Mouse (Mus musculus): Measurements from ENCODE around the gene Ifne. TPM values are rescaled to one million over a fixed set of nuclear protein-coding genes. Genes with fewer than 3 reads are reported as not detected.

The Ifne gene
- polyA plus RNA-seq, 1 experiment from 2014 or later, result not detected

GRCm38 (mm10) chr4:88867366-88867925, 12.6 kb downstream of the Ifne start:
- peak overlapping the region; percentile 93 for H3K4me2 ChIP-seq (ENCODE audit: low read length)
- H3K4me3 ChIP-seq (ENCODE audit: control insufficient read depth in 1 of 2, insufficient read depth in 1 of 2, low read depth in 1 of 2, low read length in 2 of 2), result peak overlapping the region; percentile 55 to 57
- no peaks in the 10 kb centered on the region for H3K36me3 ChIP-seq (ENCODE audit: control insufficient read depth, insufficient read depth, low read length)
- under 1% methylated on average over 8 of the region's 8 CpGs for WGBS
- no peak overlapping the region for H3K27ac ChIP-seq (replicated peaks in 1 of 2; ENCODE audit: control insufficient read depth in 1 of 2, insufficient read depth in 1 of 2, low read depth in 2 of 2, low read length in 2 of 2)
- ATAC-seq (ENCODE audit: insufficient number of reproducible peaks, insufficient read depth, low FRiP score, low read depth), result peak; percentile 13; the same call in 1 of the 2 replicates
- H3K9me3 ChIP-seq (ENCODE audit: control insufficient read depth, low read length), result no peaks in the 10 kb centered on the region
- H3K4me1 ChIP-seq (ENCODE audit: control insufficient read depth in 2 of 2, insufficient read depth in 2 of 2, low read length in 2 of 2), result no peaks in the 10 kb centered on the region; a peak in 1 of 4 replicates
- H3K9ac ChIP-seq (ENCODE audit: low read length), result peak overlapping the region; percentile 72
- H3K27me3 ChIP-seq (ENCODE audit: control insufficient read depth, insufficient read depth, low read length), result peaks cover 17% of the 10 kb centered on the region

- no peak overlapping the region for H3K9ac ChIP-seq (ENCODE audit: low read length)
- no peak for ATAC-seq (ENCODE audit: insufficient number of reproducible peaks, insufficient read depth, low FRiP score, low read depth)
- H3K4me2 ChIP-seq (ENCODE audit: low read length), result no peak overlapping the region
- H3K27ac ChIP-seq (replicated peaks in 1 of 2; ENCODE audit: control insufficient read depth in 1 of 2, insufficient read depth in 1 of 2, low read depth in 2 of 2, low read length in 2 of 2), result no peak overlapping the region
- no peaks in the 10 kb centered on the region for H3K9me3 ChIP-seq (ENCODE audit: control insufficient read depth, low read length)
- H3K4me1 ChIP-seq (ENCODE audit: control insufficient read depth in 2 of 2, insufficient read depth in 2 of 2, low read length in 2 of 2), result no peaks in the 10 kb centered on the region; a peak in 1 of 4 replicates
- 44% methylated on average over 6 of the region's 6 CpGs for WGBS
- H3K4me3 ChIP-seq (ENCODE audit: control insufficient read depth in 1 of 2, insufficient read depth in 1 of 2, low read depth in 1 of 2, low read length in 2 of 2), result no peak overlapping the region
- peaks cover 17% of the 10 kb centered on the region for H3K27me3 ChIP-seq (ENCODE audit: control insufficient read depth, insufficient read depth, low read length)
- no peaks in the 10 kb centered on the region for H3K36me3 ChIP-seq (ENCODE audit: control insufficient read depth, insufficient read depth, low read length)
Measured at GRCm38 (mm10) chr4:88865011-88865569, 14.9 kb downstream of the Ifne start.

- no peaks in the 10 kb centered on the region for H3K9me3 ChIP-seq (ENCODE audit: control insufficient read depth, low read length)
- H3K36me3 ChIP-seq (ENCODE audit: control insufficient read depth, insufficient read depth, low read length), result no peaks in the 10 kb centered on the region
- no peak overlapping the region for H3K9ac ChIP-seq (ENCODE audit: low read length)
- peak overlapping the region; percentile 22; the same call in 1 of the 2 replicates for H3K4me2 ChIP-seq (ENCODE audit: low read length)
- WGBS, result 56% methylated on average over 9 of the region's 9 CpGs
- H3K4me1 ChIP-seq (ENCODE audit: control insufficient read depth in 2 of 2, insufficient read depth in 2 of 2, low read length in 2 of 2), result no peaks in the 10 kb centered on the region; a peak in 1 of 4 replicates
- no peak overlapping the region for H3K27ac ChIP-seq (replicated peaks in 1 of 2; ENCODE audit: control insufficient read depth in 1 of 2, insufficient read depth in 1 of 2, low read depth in 2 of 2, low read length in 2 of 2)
- peaks cover 17% of the 10 kb centered on the region for H3K27me3 ChIP-seq (ENCODE audit: control insufficient read depth, insufficient read depth, low read length)
- no peak overlapping the region for H3K4me3 ChIP-seq (ENCODE audit: control insufficient read depth in 1 of 2, insufficient read depth in 1 of 2, low read depth in 1 of 2, low read length in 2 of 2)
- no peak for ATAC-seq (ENCODE audit: insufficient number of reproducible peaks, insufficient read depth, low FRiP score, low read depth)
Measured at GRCm38 (mm10) chr4:88864599-88864998, 15.4 kb downstream of the Ifne start.

GRCm38 (mm10) chr4:88863309-88863708, 16.7 kb downstream of the Ifne start:
- H3K27ac ChIP-seq (replicated peaks in 1 of 2; ENCODE audit: control insufficient read depth in 1 of 2, insufficient read depth in 1 of 2, low read depth in 2 of 2, low read length in 2 of 2), result no peak overlapping the region
- no peaks in the 10 kb centered on the region for H3K9me3 ChIP-seq (ENCODE audit: control insufficient read depth, low read length)
- H3K4me2 ChIP-seq (ENCODE audit: low read length), result no peak overlapping the region
- ATAC-seq (ENCODE audit: insufficient number of reproducible peaks, insufficient read depth, low FRiP score, low read depth), result no peak
- no peak overlapping the region for H3K4me3 ChIP-seq (ENCODE audit: control insufficient read depth in 1 of 2, insufficient read depth in 1 of 2, low read depth in 1 of 2, low read length in 2 of 2)
- no peaks in the 10 kb centered on the region for H3K36me3 ChIP-seq (ENCODE audit: control insufficient read depth, insufficient read depth, low read length)
- H3K4me1 ChIP-seq (ENCODE audit: control insufficient read depth in 2 of 2, insufficient read depth in 2 of 2, low read length in 2 of 2), result no peaks in the 10 kb centered on the region
- 8% methylated on average over 7 of the region's 7 CpGs for WGBS
- peaks cover 17% of the 10 kb centered on the region for H3K27me3 ChIP-seq (ENCODE audit: control insufficient read depth, insufficient read depth, low read length)
- H3K9ac ChIP-seq (ENCODE audit: low read length), result no peak overlapping the region

- H3K4me3 ChIP-seq (ENCODE audit: control insufficient read depth in 1 of 2, insufficient read depth in 1 of 2, low read depth in 1 of 2, low read length in 2 of 2), result no peak overlapping the region
- H3K9me3 ChIP-seq (ENCODE audit: control insufficient read depth, low read length), result no peaks in the 10 kb centered on the region
- H3K4me2 ChIP-seq (ENCODE audit: low read length), result no peak overlapping the region
- no peak overlapping the region for H3K27ac ChIP-seq (replicated peaks in 1 of 2; ENCODE audit: control insufficient read depth in 1 of 2, insufficient read depth in 1 of 2, low read depth in 2 of 2, low read length in 2 of 2)
- no peaks in the 10 kb centered on the region for H3K4me1 ChIP-seq (ENCODE audit: control insufficient read depth in 2 of 2, insufficient read depth in 2 of 2, low read length in 2 of 2)
- ATAC-seq (ENCODE audit: insufficient number of reproducible peaks, insufficient read depth, low FRiP score, low read depth), result no peak
- peaks cover 8% of the 10 kb centered on the region for H3K27me3 ChIP-seq (ENCODE audit: control insufficient read depth, insufficient read depth, low read length)
- H3K9ac ChIP-seq (ENCODE audit: low read length), result no peak overlapping the region
- H3K36me3 ChIP-seq (ENCODE audit: control insufficient read depth, insufficient read depth, low read length), result no peaks in the 10 kb centered on the region
Measured at GRCm38 (mm10) chr4:88859214-88859613, 20.8 kb downstream of the Ifne start.

- WGBS, result 75% methylated on average over 4 of the region's 4 CpGs
- ATAC-seq (ENCODE audit: insufficient number of reproducible peaks, insufficient read depth, low FRiP score, low read depth), result no peak
- H3K9me3 ChIP-seq (ENCODE audit: control insufficient read depth, low read length), result no peaks in the 10 kb centered on the region
- H3K36me3 ChIP-seq (ENCODE audit: control insufficient read depth, insufficient read depth, low read length), result no peaks in the 10 kb centered on the region
- H3K9ac ChIP-seq (ENCODE audit: low read length), result no peak overlapping the region
- no peak overlapping the region for H3K4me2 ChIP-seq (ENCODE audit: low read length)
- no peak overlapping the region for H3K4me3 ChIP-seq (ENCODE audit: control insufficient read depth in 1 of 2, insufficient read depth in 1 of 2, low read depth in 1 of 2, low read length in 2 of 2)
- H3K4me1 ChIP-seq (ENCODE audit: control insufficient read depth in 2 of 2, insufficient read depth in 2 of 2, low read length in 2 of 2), result no peaks in the 10 kb centered on the region
- H3K27me3 ChIP-seq (ENCODE audit: control insufficient read depth, insufficient read depth, low read length), result no peaks in the 10 kb centered on the region
- H3K27ac ChIP-seq (replicated peaks in 1 of 2; ENCODE audit: control insufficient read depth in 1 of 2, insufficient read depth in 1 of 2, low read depth in 2 of 2, low read length in 2 of 2), result no peak overlapping the region
Measured at GRCm38 (mm10) chr4:88851026-88851763, 28.8 kb downstream of the Ifne start.

- Histone ChIP-seq H3K4me3 (ENCODE audit: control insufficient read depth in 1 of 2, insufficient read depth in 1 of 2, low read depth in 1 of 2, low read length in 2 of 2) (no peak within 1 kb of the TSS), H3K9ac (ENCODE audit: low read length) (no peak within 1 kb of the TSS), H3K27me3 (ENCODE audit: control insufficient read depth, insufficient read depth, low read length) (no peaks in the 10 kb centered on the region), H3K4me2 (ENCODE audit: low read length) (no peak within 1 kb of the TSS), H3K27ac (replicated peaks in 1 of 2; ENCODE audit: control insufficient read depth in 1 of 2, insufficient read depth in 1 of 2, low read depth in 2 of 2, low read length in 2 of 2) (no peak within 1 kb of the TSS), H3K9me3 (ENCODE audit: control insufficient read depth, low read length) (no peaks in the 10 kb centered on the region), H3K4me1 (ENCODE audit: control insufficient read depth in 2 of 2, insufficient read depth in 2 of 2, low read length in 2 of 2) (no peaks in the 10 kb centered on the region), H3K36me3 (ENCODE audit: control insufficient read depth, insufficient read depth, low read length) (no peaks in the 10 kb centered on the region)
- no peak for ATAC-seq (ENCODE audit: insufficient number of reproducible peaks, insufficient read depth, low FRiP score, low read depth)
- 70% methylated on average over 1 of the region's 1 CpGs for WGBS
Measured at GRCm38 (mm10) chr4:88849698-88850097, 30.3 kb downstream of the Ifne start, which contains the start of gene Ifna1. TSS of gene Ifna1 (plus strand) at chr4:88850087.
